Mouse (Mus musculus): ENCODE measurements around the gene Tfeb. TPM values are rescaled to one million over a fixed set of nuclear protein-coding genes. Genes with fewer than 3 reads are reported as not detected.
A peak's percentile ranks its signal among the peaks of the same experiment; 100 is the strongest.

The Tfeb gene
- polyA plus RNA-seq, 1 experiment from 2014 or later = 19.6 TPM

DNA sequence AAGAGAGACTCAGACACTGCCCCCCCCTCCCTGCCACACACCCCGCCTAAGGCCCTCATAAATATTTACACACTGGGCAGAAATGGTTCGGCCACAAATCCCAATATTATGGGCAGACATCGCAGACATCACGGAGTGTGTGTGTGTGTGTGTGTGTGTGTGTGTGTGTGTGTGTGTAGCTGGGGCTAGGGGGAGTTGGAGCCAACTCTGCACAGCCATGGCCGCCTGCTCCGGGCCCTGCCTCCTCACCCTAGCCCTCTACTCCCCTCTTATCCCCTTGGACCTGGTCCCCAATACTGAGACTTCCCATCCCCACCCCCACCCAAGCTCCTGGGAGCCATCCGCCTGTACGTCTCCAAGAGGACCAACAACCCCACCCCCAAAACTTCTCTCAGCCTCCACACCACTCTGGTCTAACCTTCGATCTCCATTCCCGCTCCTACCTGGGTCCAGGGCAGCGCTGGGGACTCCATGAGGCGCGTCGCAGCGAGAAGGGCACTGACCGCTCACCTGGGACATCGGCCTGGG lies 95.7 kb downstream of the Tfeb start:
- peak overlapping the region; percentile 62 for H3K9ac ChIP-seq (replicated peaks; ENCODE audit: low read length)
- WGBS = 3% methylated on average over 17 of the region's 17 CpGs

GRCm38 (mm10) chr17:47833029-47833627 lies 96.3 kb downstream of the Tfeb start:
- Histone ChIP-seq H3K36me3 (ENCODE audit: insufficient read depth, low read length) (peaks cover 6% of the 10 kb centered on the region; the same call in 1 of the 2 replicates), H3K27me3 (ENCODE audit: insufficient read depth, low read length) (peaks cover 37% of the 10 kb centered on the region), H3K9me3 (ENCODE audit: low read length) (no peaks in the 10 kb centered on the region), H3K9ac (replicated peaks; ENCODE audit: low read length) (peak overlapping the region; percentile 62), H3K27ac (ENCODE audit: low read length) (peak overlapping the region; percentile 66), H3K4me2 (replicated peaks; ENCODE audit: low read depth, low read length) (peak overlapping the region; percentile 87), H3K4me3 (ENCODE audit: low read length) (peak overlapping the region; percentile 71), H3K4me1 (ENCODE audit: insufficient read depth, low read length) (peaks cover 47% of the 10 kb centered on the region)
- peak; percentile 84 for ATAC-seq (ENCODE audit: low FRiP score, low TSS enrichment)
- 0% methylated on average over 39 of the region's 45 CpGs for WGBS

More for the DNA sequence above, 95.7 kb downstream of the Tfeb start:
- Histone ChIP-seq H3K27me3 (ENCODE audit: insufficient read depth, low read length) (peaks cover 37% of the 10 kb centered on the region), H3K27ac (ENCODE audit: low read length) (peak overlapping the region; percentile 66), H3K9me3 (ENCODE audit: low read length) (no peaks in the 10 kb centered on the region), H3K4me2 (replicated peaks; ENCODE audit: low read depth, low read length) (peak overlapping the region; percentile 87), H3K4me1 (ENCODE audit: insufficient read depth, low read length) (peaks cover 42% of the 10 kb centered on the region), H3K36me3 (ENCODE audit: insufficient read depth, low read length) (peaks cover 8% of the 10 kb centered on the region; the same call in 1 of the 2 replicates), H3K4me3 (ENCODE audit: low read length) (peak overlapping the region; percentile 71)
- ATAC-seq (ENCODE audit: low FRiP score, low TSS enrichment) = peak; percentile 66

DNA sequence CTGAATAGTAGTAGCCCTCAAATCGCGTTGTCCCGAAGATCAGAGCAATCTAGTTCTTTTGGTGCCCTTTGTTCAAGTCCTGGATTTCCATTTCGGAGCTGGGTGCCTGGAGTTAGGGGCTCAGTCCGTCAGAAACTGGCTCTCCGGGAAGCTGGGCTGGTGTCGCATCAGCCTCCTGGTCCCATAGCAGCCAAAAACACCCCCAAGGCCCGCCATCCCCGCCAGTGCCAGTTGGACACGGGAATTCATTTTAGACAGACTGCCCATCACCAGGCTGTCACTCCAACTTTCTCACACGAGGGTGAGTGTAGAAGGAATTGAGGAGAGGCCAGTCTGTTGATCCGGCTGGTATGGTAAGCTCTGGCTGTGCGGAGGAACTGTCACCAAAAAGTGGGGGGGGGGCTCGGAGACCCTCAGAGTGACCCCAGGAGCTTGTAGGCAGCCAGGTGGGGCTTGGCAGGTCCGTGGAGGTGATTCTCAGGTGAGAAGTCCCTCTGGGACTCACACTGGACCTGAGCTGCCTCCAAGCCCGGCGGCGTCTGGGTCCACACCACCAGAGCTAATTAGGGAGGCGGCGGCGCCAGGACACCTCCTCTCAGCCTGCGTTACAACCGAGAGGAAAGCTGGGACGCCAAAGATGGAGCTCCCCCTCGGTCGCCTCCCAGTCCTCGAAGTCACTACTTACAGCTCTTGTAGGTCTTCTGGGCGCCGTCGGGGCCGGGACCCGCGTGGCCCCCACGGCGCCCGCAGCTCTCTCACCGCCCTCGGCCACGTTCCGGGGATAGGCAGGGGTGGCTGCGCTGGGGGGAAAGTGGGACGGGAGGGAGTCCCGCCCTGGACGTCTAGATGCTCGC lies 97.0 kb downstream of the Tfeb start:
- Histone ChIP-seq H3K27ac (ENCODE audit: low read length) (peak overlapping the region; percentile 66), H3K27me3 (ENCODE audit: insufficient read depth, low read length) (peaks cover 37% of the 10 kb centered on the region), H3K36me3 (ENCODE audit: insufficient read depth, low read length) (0 out of 2 replicates have a peak, but pooled peaks cover 3% of the 10 kb centered on the region), H3K4me1 (ENCODE audit: insufficient read depth, low read length) (peaks cover 47% of the 10 kb centered on the region), H3K9me3 (ENCODE audit: low read length) (no peaks in the 10 kb centered on the region), H3K4me2 (replicated peaks; ENCODE audit: low read depth, low read length) (peak overlapping the region; percentile 87), H3K9ac (replicated peaks; ENCODE audit: low read length) (peak overlapping the region; percentile 62), H3K4me3 (ENCODE audit: low read length) (peak overlapping the region; percentile 71)
- ATAC-seq (ENCODE audit: low FRiP score, low TSS enrichment) = no peak
- 1% methylated on average over 43 of the region's 45 CpGs for WGBS

- 4% methylated on average over 18 of the region's 18 CpGs for WGBS
- ATAC-seq (ENCODE audit: low FRiP score, low TSS enrichment) = no peak
- H3K4me3 ChIP-seq (ENCODE audit: low read length) = peak within 1 kb of the TSS; percentile 71
Observed at GRCm38 (mm10) chr17:47834482-47834767, 97.6 kb downstream of the Tfeb start, which contains the start of gene Mdfi. Gene Mdfi (minus strand): TSS chr17:47834691.

GRCm38 (mm10) chr17:47837808-47838207 lies 101.0 kb downstream of the Tfeb start:
- Histone ChIP-seq H3K4me2 (replicated peaks; ENCODE audit: low read depth, low read length) (no peak overlapping the region), H3K9me3 (ENCODE audit: low read length) (no peaks in the 10 kb centered on the region), H3K36me3 (ENCODE audit: insufficient read depth, low read length) (no peaks in the 10 kb centered on the region), H3K27me3 (ENCODE audit: insufficient read depth, low read length) (peaks cover 29% of the 10 kb centered on the region), H3K27ac (ENCODE audit: low read length) (no peak overlapping the region), H3K4me1 (ENCODE audit: insufficient read depth, low read length) (peaks cover 28% of the 10 kb centered on the region), H3K4me3 (ENCODE audit: low read length) (no peak overlapping the region), H3K9ac (replicated peaks; ENCODE audit: low read length) (no peak overlapping the region)
- ATAC-seq (ENCODE audit: low FRiP score, low TSS enrichment) = no peak
- 31% methylated on average over 6 of the region's 6 CpGs for whole genome bisulfite sequencing

More at GRCm38 (mm10) chr17:47834482-47834767, 97.6 kb downstream of the Tfeb start, which contains the start of gene Mdfi:
- H3K9ac ChIP-seq (replicated peaks; ENCODE audit: low read length) = peak within 1 kb of the TSS; percentile 62
- H3K4me2 ChIP-seq (replicated peaks; ENCODE audit: low read depth, low read length) = peak within 1 kb of the TSS; percentile 87
- H3K27me3 ChIP-seq (ENCODE audit: insufficient read depth, low read length) = peaks cover 37% of the 10 kb centered on the region
- H3K4me1 ChIP-seq (ENCODE audit: insufficient read depth, low read length) = peaks cover 47% of the 10 kb centered on the region
- peak within 1 kb of the TSS; percentile 66 for H3K27ac ChIP-seq (ENCODE audit: low read length)
- 0 out of 2 replicates have a peak, but pooled peaks cover 3% of the 10 kb centered on the region for H3K36me3 ChIP-seq (ENCODE audit: insufficient read depth, low read length)
- no peaks in the 10 kb centered on the region for H3K9me3 ChIP-seq (ENCODE audit: low read length)

- Histone ChIP-seq H3K4me2 (replicated peaks; ENCODE audit: low read depth, low read length) (no peak overlapping the region), H3K27me3 (ENCODE audit: insufficient read depth, low read length) (0 out of 2 replicates have a peak, but pooled peaks cover 1% of the 10 kb centered on the region), H3K4me1 (ENCODE audit: insufficient read depth, low read length) (peaks cover 12% of the 10 kb centered on the region), H3K4me3 (ENCODE audit: low read length) (no peak overlapping the region), H3K9ac (replicated peaks; ENCODE audit: low read length) (no peak overlapping the region), H3K9me3 (ENCODE audit: low read length) (peaks cover 2% of the 10 kb centered on the region; the same call in 1 of the 2 replicates), H3K27ac (ENCODE audit: low read length) (no peak overlapping the region), H3K36me3 (ENCODE audit: insufficient read depth, low read length) (no peaks in the 10 kb centered on the region)
- WGBS = 88% methylated on average over 8 of the region's 8 CpGs
- ATAC-seq (ENCODE audit: low FRiP score, low TSS enrichment) = no peak
Observed at GRCm38 (mm10) chr17:47841521-47841920, 104.7 kb downstream of the Tfeb start.

Other genes with a start within 250 kb of the Tfeb start
- gene Taf8, start 234.7 kb upstream of the Tfeb start, polyA plus RNA-seq (2015; fragmentation: Nextera tagmentation; extraction: Ambion mirVana) = 35.1 and 35.8 TPM in 2 replicates
- 295 and 301 TPM in 2 replicates for gene Ccnd3, start 232.0 kb upstream of the Tfeb start, polyA plus RNA-seq (2015; fragmentation: Nextera tagmentation; extraction: Ambion mirVana)
- 24.5 and 25.9 TPM in 2 replicates for gene Bysl, start 125.5 kb upstream of the Tfeb start, polyA plus RNA-seq (2015; fragmentation: Nextera tagmentation; extraction: Ambion mirVana)
- gene Med20, start 125.4 kb upstream of the Tfeb start, polyA plus RNA-seq (2015; fragmentation: Nextera tagmentation; extraction: Ambion mirVana) = 47.7 and 53.9 TPM in 2 replicates
- 1.6 TPM in 2 replicates for gene Gm20517, start 125.4 kb upstream of the Tfeb start, polyA plus RNA-seq (2015; fragmentation: Nextera tagmentation; extraction: Ambion mirVana)
- gene Usp49, start 106.3 kb upstream of the Tfeb start, polyA plus RNA-seq (2015; fragmentation: Nextera tagmentation; extraction: Ambion mirVana) = 3.7 and 5.3 TPM in 2 replicates
- gene Tomm6, start 48.6 kb upstream of the Tfeb start, polyA plus RNA-seq (2015; fragmentation: Nextera tagmentation; extraction: Ambion mirVana) = 318 and 344 TPM in 2 replicates
- gene Frs3, start 48.0 kb upstream of the Tfeb start, polyA plus RNA-seq (2015; fragmentation: Nextera tagmentation; extraction: Ambion mirVana) = 6.6 and 7.3 TPM in 2 replicates
- 0.24 and 0.90 TPM in 2 replicates for gene Gm21981, start 42.6 kb upstream of the Tfeb start, polyA plus RNA-seq (2015; fragmentation: Nextera tagmentation; extraction: Ambion mirVana)
- 0.84 and 1.3 TPM in 2 replicates for gene Prickle4, start 42.3 kb upstream of the Tfeb start, polyA plus RNA-seq (2015; fragmentation: Nextera tagmentation; extraction: Ambion mirVana)
- gene Pgc, start 10.2 kb upstream of the Tfeb start, polyA plus RNA-seq (2015; fragmentation: Nextera tagmentation; extraction: Ambion mirVana) = 0.92 TPM in 1 of 2 replicates, not detected in the other
- gene Mdfi, start 97.7 kb downstream of the Tfeb start, polyA plus RNA-seq (2015; fragmentation: Nextera tagmentation; extraction: Ambion mirVana) = 13.9 and 14.0 TPM in 2 replicates
- gene Foxp4, start 187.6 kb downstream of the Tfeb start, polyA plus RNA-seq (2015; fragmentation: Nextera tagmentation; extraction: Ambion mirVana) = 8.3 and 11.6 TPM in 2 replicates